Mouse (Mus musculus): ENCODE measurements around the gene Ptma. TPM values are rescaled to one million over a fixed set of nuclear protein-coding genes. Genes with fewer than 3 reads are reported as not detected.
"Not testable (repeated sequence)": the region's sequence is repeated elsewhere in the genome, so short reads cannot be mapped to it uniquely, and the experiment has no call there.

The Ptma gene
- polyA plus RNA-seq, 1 experiment from 2014 or later = 1,483 TPM

GRCm38 (mm10) chr1:86531547-86532321 lies 5.2 kb downstream of the Ptma start:
- 10% methylated on average over 13 of the region's 13 CpGs for WGBS (ENCODE audit: insufficient replicate concordance)
- Histone ChIP-seq H3K9me3 (replicated peaks) (no peaks in the 10 kb centered on the region), H3K27me3 (no peaks in the 10 kb centered on the region), H3K27ac (peak overlapping the region; percentile 81), H3K36me3 (peaks cover 34% of the 10 kb centered on the region), H3K4me2 (peak overlapping the region; percentile 1; the same call in 1 of the 2 replicates), H3K9ac (peak overlapping the region; percentile 39; the same call in 1 of the 2 replicates), H3K4me1 (replicated peaks) (peaks cover 46% of the 10 kb centered on the region), H3K4me3 (replicated peaks) (no peak overlapping the region)
- ATAC-seq (ENCODE audit: low read depth) (0 out of 2 replicates have a peak, but pooled peaks have one; percentile 1), DNase-seq (no peak)

DNA sequence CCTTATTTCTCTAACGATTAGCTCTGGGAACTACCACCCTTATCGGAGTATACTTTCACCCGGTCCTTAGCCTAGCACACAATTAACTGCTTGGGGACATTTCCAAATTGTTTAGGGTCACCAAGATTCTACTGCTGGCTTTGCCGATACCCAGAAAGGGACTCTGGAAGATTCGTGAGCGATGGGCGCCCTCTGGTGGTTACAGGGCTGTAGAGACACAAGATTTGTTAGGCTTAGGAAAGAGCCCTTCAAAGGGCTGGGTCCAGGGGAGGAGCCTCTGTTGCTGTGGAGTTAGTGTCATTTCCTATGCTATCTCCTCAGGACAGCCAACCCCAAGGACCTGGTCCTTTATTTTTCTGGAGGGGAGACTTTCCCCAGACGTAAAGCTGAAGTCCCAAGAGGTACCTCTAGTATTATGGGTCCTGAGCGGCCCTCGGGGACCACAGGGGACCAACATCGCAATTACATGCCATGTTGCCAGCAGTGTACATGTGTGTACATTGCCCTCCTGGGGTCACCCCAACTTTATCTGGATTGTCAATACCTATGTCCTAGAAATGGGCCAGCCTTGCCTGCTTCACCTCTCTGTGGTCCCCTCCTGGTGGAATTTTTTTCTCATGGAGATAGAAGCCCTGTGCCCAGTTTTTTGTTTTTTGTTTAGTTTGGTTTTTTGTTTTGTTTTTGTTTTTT lies 6.0 kb downstream of the Ptma start:
- Histone ChIP-seq H3K4me3 (replicated peaks) (no peak overlapping the region), H3K4me2 (peak overlapping the region; percentile 1; the same call in 1 of the 2 replicates), H3K36me3 (peaks cover 34% of the 10 kb centered on the region), H3K9me3 (replicated peaks) (no peaks in the 10 kb centered on the region), H3K9ac (0 out of 2 replicates have a peak overlapping the region, but pooled peaks have one; percentile 39), H3K27me3 (no peaks in the 10 kb centered on the region), H3K4me1 (replicated peaks) (peaks cover 46% of the 10 kb centered on the region), H3K27ac (peak overlapping the region; percentile 81)
- ATAC-seq (ENCODE audit: low read depth) = peak; percentile 51
- peak; percentile 87 for DNase-seq
- WGBS (ENCODE audit: insufficient replicate concordance) = 23% methylated on average over 11 of the region's 11 CpGs

DNA sequence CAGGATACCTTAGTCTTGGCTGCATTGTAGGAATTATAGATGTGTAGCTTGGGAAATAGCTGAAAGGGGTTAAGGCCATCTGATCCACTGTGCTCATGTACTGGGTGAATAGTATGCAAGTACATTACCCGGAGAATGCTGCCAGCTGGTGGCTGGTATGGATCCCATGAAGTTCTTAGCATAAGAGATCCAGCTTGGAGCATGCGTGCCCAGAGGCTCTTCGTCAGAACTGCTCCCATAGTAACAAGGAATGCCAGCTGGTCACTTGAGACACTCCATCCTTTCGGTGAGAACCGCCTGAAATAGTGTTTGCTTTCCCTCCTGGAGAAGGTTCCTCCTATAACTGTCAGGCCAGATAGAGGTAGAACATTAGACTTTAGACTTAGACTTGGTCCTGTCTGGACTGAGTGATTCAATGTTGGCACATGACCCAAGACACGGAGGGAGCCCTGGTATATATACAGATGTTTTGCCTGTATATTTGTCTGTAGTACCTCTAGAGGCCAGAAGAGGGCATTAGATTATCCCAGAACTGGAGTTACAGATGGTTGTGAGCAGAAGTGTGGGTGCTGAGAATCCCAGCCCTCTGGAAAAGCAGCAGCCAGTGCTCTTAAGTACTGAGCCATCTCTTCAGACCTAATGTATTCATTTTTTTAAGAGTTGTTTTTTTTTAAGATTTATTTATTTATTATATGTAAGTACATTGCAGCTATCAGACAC lies 7.0 kb downstream of the Ptma start:
- H3K4me1 ChIP-seq (replicated peaks) = peaks cover 40% of the 10 kb centered on the region
- ATAC-seq (ENCODE audit: low read depth) (no peak), DNase-seq (no peak)
- no peak overlapping the region for H3K4me2 ChIP-seq
- no peak overlapping the region for H3K4me3 ChIP-seq (replicated peaks)
- no peak overlapping the region for H3K9ac ChIP-seq
- WGBS (ENCODE audit: insufficient replicate concordance) = 87% methylated on average over 6 of the region's 6 CpGs
- H3K27ac ChIP-seq = no peak overlapping the region
- H3K36me3 ChIP-seq = peaks cover 33% of the 10 kb centered on the region
- H3K9me3 ChIP-seq (replicated peaks) = no peaks in the 10 kb centered on the region
- no peaks in the 10 kb centered on the region for H3K27me3 ChIP-seq

GRCm38 (mm10) chr1:86538383-86538782 lies 11.9 kb downstream of the Ptma start:
- WGBS (ENCODE audit: insufficient replicate concordance) = 70% methylated on average over 3 of the region's 3 CpGs
- ATAC-seq (ENCODE audit: low read depth) = no peak
- no peaks in the 10 kb centered on the region for H3K27me3 ChIP-seq
- peak; percentile 20 for DNase-seq
- no peak overlapping the region for H3K27ac ChIP-seq
- H3K9ac ChIP-seq = no peak overlapping the region
- no peak overlapping the region for H3K4me2 ChIP-seq
- no peaks in the 10 kb centered on the region for H3K9me3 ChIP-seq (replicated peaks)
- H3K4me3 ChIP-seq (replicated peaks) = no peak overlapping the region
- peaks cover 14% of the 10 kb centered on the region for H3K4me1 ChIP-seq (replicated peaks)
- H3K36me3 ChIP-seq = peaks cover 22% of the 10 kb centered on the region

- not testable (repeated sequence) for H3K27me3 ChIP-seq; DNase-seq; ATAC-seq (ENCODE audit: low read depth); H3K4me2 ChIP-seq; H3K9ac ChIP-seq; H3K27ac ChIP-seq; H3K4me3 ChIP-seq (replicated peaks); H3K9me3 ChIP-seq (replicated peaks)
- peaks cover 11% of the 10 kb centered on the region for H3K4me1 ChIP-seq (replicated peaks)
- H3K36me3 ChIP-seq = peaks cover 29% of the 10 kb centered on the region
- WGBS (ENCODE audit: insufficient replicate concordance) = 76% methylated on average over 12 of the region's 12 CpGs
Measured at GRCm38 (mm10) chr1:86539583-86539982, 13.1 kb downstream of the Ptma start.

GRCm38 (mm10) chr1:86542584-86542983 lies 16.1 kb downstream of the Ptma start:
- Histone ChIP-seq H3K36me3 (peaks cover 44% of the 10 kb centered on the region), H3K4me3 (replicated peaks) (no peak overlapping the region), H3K9me3 (replicated peaks) (no peaks in the 10 kb centered on the region), H3K4me2 (no peak overlapping the region), H3K9ac (no peak overlapping the region), H3K4me1 (replicated peaks) (peaks cover 11% of the 10 kb centered on the region), H3K27me3 (no peaks in the 10 kb centered on the region), H3K27ac (peak overlapping the region; percentile 50; the same call in 1 of the 2 replicates)
- DNase-seq = no peak
- 29% methylated on average over 2 of the region's 2 CpGs for WGBS (ENCODE audit: insufficient replicate concordance)
- peak; percentile 56 for ATAC-seq (ENCODE audit: low read depth)

GRCm38 (mm10) chr1:86546797-86547196 lies 20.3 kb downstream of the Ptma start:
- Histone ChIP-seq H3K9ac (no peak overlapping the region), H3K4me3 (replicated peaks) (no peak overlapping the region), H3K27ac (no peak overlapping the region), H3K36me3 (peaks cover 42% of the 10 kb centered on the region), H3K4me2 (no peak overlapping the region), H3K27me3 (no peaks in the 10 kb centered on the region), H3K9me3 (replicated peaks) (no peaks in the 10 kb centered on the region), H3K4me1 (replicated peaks) (peaks cover 24% of the 10 kb centered on the region)
- ATAC-seq (ENCODE audit: low read depth) = no peak
- WGBS (ENCODE audit: insufficient replicate concordance) = 70% methylated on average over 3 of the region's 3 CpGs
- no peak for DNase-seq

DNA sequence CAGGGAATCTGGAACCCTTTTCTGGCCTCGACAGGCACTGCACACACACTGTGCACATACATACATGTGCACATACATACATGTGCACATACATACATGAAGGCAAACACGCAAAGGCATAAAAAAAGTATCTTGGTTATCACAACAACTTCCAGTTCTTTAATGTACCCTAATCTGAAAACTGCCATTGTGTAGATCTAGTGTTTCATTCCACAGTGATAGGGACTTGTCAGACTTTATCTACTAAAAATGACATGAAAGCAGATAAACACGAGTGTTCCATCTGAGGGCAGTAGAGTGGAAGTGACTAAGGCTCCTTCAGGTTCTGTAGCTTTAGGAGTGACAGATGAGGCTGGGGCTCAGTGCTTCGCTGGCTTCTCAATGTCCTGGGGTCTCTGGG lies 24.8 kb downstream of the Ptma start:
- H3K9ac ChIP-seq = no peak overlapping the region
- no peak overlapping the region for H3K27ac ChIP-seq
- no peaks in the 10 kb centered on the region for H3K9me3 ChIP-seq (replicated peaks)
- H3K4me2 ChIP-seq = no peak overlapping the region
- H3K4me1 ChIP-seq (replicated peaks) = peaks cover 21% of the 10 kb centered on the region
- H3K27me3 ChIP-seq = no peaks in the 10 kb centered on the region
- no peak overlapping the region for H3K4me3 ChIP-seq (replicated peaks)
- WGBS (ENCODE audit: insufficient replicate concordance) = 57% methylated on average over 4 of the region's 4 CpGs
- DNase-seq (no peak), ATAC-seq (ENCODE audit: low read depth) (no peak)
- H3K36me3 ChIP-seq = peaks cover 4% of the 10 kb centered on the region; the same call in 1 of the 2 replicates

DNA sequence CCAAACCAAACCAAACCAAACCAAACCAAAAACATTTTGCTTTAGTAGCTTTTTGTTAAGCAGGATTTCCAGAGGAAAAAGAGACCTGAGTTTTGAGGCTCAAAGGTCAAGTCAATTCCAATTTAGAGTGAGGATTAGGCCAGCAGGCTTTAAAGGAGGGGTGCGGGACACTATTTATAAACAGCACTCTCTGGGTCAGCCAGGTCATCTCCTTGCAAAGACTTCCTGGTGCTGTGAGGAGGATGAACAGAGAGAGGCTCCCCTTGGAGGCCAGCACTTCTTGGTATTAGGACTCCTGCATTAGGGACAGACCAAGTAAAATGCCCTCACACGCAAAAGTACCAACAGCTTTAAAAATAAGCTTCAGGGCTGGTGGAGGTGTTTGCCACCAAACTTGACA lies 25.4 kb downstream of the Ptma start:
- WGBS (ENCODE audit: insufficient replicate concordance) = 84% methylated on average over 2 of the region's 2 CpGs
- no peak overlapping the region for H3K4me2 ChIP-seq
- H3K4me3 ChIP-seq (replicated peaks) = no peak overlapping the region
- ATAC-seq (ENCODE audit: low read depth) (no peak), DNase-seq (no peak)
- H3K36me3 ChIP-seq = peaks cover 4% of the 10 kb centered on the region
- H3K9ac ChIP-seq = no peak overlapping the region
- no peaks in the 10 kb centered on the region for H3K9me3 ChIP-seq (replicated peaks)
- H3K4me1 ChIP-seq (replicated peaks) = peaks cover 21% of the 10 kb centered on the region
- no peak overlapping the region for H3K27ac ChIP-seq
- H3K27me3 ChIP-seq = no peaks in the 10 kb centered on the region

DNA sequence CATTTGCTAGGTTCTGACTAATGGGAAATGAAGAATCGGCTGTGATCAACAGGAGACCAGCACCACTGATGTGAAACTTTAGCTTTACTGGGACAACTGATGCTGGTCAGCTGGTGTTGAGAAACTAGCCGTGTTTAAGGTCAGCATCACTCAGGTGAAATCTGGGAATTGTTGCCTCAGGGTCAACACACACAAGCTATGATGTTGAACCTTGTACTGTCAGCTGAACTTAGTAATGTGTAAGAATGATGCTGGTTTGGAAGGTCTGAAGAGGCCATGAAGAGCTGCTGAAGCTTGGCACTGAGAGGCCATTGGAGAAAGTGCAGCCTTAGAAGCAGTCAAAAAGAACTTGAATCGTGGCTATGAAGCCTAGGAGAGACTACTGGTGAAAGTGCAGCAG lies 29.1 kb downstream of the Ptma start:
- H3K36me3 ChIP-seq = peaks cover 5% of the 10 kb centered on the region
- 77% methylated on average over 3 of the region's 3 CpGs for WGBS (ENCODE audit: insufficient replicate concordance)
- peaks cover 30% of the 10 kb centered on the region for H3K4me1 ChIP-seq (replicated peaks)
- DNase-seq (no peak), ATAC-seq (ENCODE audit: low read depth) (no peak)
- H3K9ac ChIP-seq = no peak overlapping the region
- no peak overlapping the region for H3K4me3 ChIP-seq (replicated peaks)
- no peaks in the 10 kb centered on the region for H3K9me3 ChIP-seq (replicated peaks)
- H3K27ac ChIP-seq = no peak overlapping the region
- H3K4me2 ChIP-seq = no peak overlapping the region
- H3K27me3 ChIP-seq = no peaks in the 10 kb centered on the region

- H3K27me3 ChIP-seq = no peaks in the 10 kb centered on the region
- ATAC-seq (ENCODE audit: low read depth) (peak; percentile 64), DNase-seq (peak; percentile 18)
- peaks cover 20% of the 10 kb centered on the region for H3K4me1 ChIP-seq (replicated peaks)
- no peak overlapping the region for H3K4me3 ChIP-seq (replicated peaks)
- 27% methylated on average over 7 of the region's 7 CpGs for WGBS (ENCODE audit: insufficient replicate concordance)
- H3K36me3 ChIP-seq = peaks cover 5% of the 10 kb centered on the region
- H3K27ac ChIP-seq = peak overlapping the region; percentile 50
- peak overlapping the region; percentile 29 for H3K4me2 ChIP-seq
- no peaks in the 10 kb centered on the region for H3K9me3 ChIP-seq (replicated peaks)
- H3K9ac ChIP-seq = peak overlapping the region; percentile 28; the same call in 1 of the 2 replicates
Measured at GRCm38 (mm10) chr1:86557872-86558271, 31.3 kb downstream of the Ptma start.

All from liver, embryonic 13.5 days (tissue).